Mouse (Mus musculus): ENCODE results near the gene Papolb. TPM values are rescaled to one million over a fixed set of nuclear protein-coding genes. Genes with fewer than 3 reads are reported as not detected.

Gene Papolb
- polyA plus RNA-seq, 1 experiment: not detected

DNA sequence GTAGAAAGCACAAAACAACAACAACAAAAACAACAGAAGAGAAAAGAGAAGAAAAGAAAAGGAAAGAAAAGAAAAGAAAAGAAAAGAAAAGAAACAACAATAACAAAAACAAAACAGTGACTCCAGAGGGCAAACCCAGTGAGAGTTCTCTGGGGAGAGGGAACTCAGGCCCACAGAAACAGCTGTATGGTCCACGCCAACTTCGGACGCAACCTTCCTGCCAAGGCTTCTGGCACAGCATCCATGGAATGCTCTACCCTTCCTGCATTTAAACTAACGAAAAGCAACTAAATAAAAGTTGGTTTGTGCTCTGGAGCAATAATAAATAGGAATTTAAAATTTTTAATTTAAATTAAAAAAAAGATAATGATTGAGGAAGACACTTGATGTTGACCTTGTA is 26.8 kb upstream of the Papolb start:
- no peaks in the 10 kb centered on the region for H3K4me1 ChIP-seq (ENCODE audit: control insufficient read depth, insufficient read depth, insufficient read length)
- no peaks in the 10 kb centered on the region; the same call in 1 of the 2 replicates for H3K27me3 ChIP-seq (ENCODE audit: control insufficient read depth, insufficient read depth, low read length)
- H3K36me3 ChIP-seq (ENCODE audit: control insufficient read depth, insufficient read depth, low read length): no peaks in the 10 kb centered on the region
- no peak overlapping the region for H3K27ac ChIP-seq (ENCODE audit: insufficient read depth, low read length)
- no peak for DNase-seq (ENCODE audit: low read depth in 1 of 2, low spot score in 2 of 2)
- 94% methylated on average over 4 of the region's 4 CpGs for WGBS
- TF ChIP-seq CTCF (IDR thresholded peaks at IDR 0.05; ENCODE audit: extremely low read depth, insufficient read depth, insufficient read length, insufficient replicate concordance) (no peak), POLR2A (IDR thresholded peaks at IDR 0.05; ENCODE audit: low read depth, low read length) (no peak)
- no peak overlapping the region for H3K4me3 ChIP-seq (ENCODE audit: extremely low read depth, insufficient read depth, insufficient read length)

DNA sequence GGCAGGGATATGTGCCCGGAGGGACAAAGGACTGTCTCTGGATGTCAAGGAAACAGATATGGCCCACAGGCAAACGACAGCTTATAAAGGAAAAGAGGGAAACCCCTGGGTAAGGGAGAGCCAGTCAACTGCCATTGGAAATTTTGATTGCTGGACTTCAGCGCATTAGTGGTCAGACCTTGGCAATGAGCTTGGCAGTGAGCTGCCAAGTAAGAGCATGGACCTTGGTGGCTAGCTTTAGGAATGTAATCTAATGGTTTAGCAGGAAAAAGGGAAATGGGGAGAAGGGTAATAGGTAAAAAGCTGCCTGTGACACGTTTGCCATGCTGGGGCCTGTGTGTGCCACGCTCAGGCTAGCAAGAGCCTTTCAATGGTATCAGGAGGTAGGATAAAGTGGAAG is 26.0 kb upstream of the Papolb start:
- Histone ChIP-seq H3K4me1 (ENCODE audit: control insufficient read depth, insufficient read depth, insufficient read length) (peaks cover 1% of the 10 kb centered on the region; the same call in 1 of the 2 replicates), H3K27ac (ENCODE audit: insufficient read depth, low read length) (no peak overlapping the region), H3K4me3 (ENCODE audit: extremely low read depth, insufficient read depth, insufficient read length) (no peak overlapping the region), H3K36me3 (ENCODE audit: control insufficient read depth, insufficient read depth, low read length) (no peaks in the 10 kb centered on the region), H3K27me3 (ENCODE audit: control insufficient read depth, insufficient read depth, low read length) (peaks cover 4% of the 10 kb centered on the region)
- 69% methylated on average over 5 of the region's 5 CpGs for WGBS
- TF ChIP-seq POLR2A (IDR thresholded peaks at IDR 0.05; ENCODE audit: low read depth, low read length) (no peak), CTCF (IDR thresholded peaks at IDR 0.05; ENCODE audit: extremely low read depth, insufficient read depth, insufficient read length, insufficient replicate concordance) (no peak)
- no peak for DNase-seq (ENCODE audit: low read depth in 1 of 2, low spot score in 2 of 2)

DNA sequence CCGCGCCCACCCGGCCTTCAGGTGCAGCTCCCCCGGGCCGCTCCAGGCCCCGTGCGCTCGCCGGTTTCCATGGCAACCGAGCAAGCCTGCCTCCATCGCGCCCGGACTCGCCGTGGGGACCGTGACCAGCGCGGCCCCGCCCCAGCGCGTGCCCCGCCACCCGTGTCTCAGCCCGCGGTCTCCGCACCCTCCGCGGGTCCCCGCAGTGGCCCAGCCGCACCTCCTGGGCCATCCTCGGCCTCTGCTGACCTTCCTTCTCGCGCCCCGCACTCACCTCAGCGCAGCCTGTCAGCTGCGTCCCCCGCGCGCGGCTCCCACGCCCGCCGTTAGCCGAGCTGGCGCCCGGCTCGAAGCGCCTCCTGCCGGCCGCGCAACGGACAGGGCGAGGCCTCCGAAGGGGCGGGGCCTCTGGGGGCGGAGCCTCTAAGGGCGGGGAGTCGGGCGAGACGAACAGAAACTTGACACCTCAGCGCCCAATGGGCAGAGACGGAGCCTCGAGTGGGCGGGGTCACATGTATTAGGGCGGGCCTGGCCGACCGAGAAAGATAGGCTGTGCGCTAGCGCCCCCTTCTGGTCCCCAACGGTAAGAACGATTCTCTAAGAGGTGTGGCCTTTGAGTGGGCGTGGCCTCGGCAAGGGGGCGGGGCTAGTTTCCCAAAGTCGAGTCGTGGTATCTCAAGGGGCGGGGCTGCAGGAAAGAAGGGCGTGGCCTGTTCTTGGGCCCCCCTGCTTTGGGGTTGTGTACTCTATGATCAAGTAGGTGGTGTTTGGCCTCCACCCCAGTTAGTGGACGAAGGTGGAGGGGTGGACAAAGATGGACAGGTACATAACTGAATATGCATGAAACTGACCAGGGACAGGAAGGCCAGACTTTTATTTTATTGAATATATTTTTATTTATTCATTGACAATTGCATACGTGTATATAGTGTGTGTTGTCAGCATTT is 21.1 kb upstream of the Papolb start, which contains the start of gene Radil:
Radil (minus strand) TSS at position 393 of the 947 bp plus-strand sequence.
- Histone ChIP-seq H3K27me3 (ENCODE audit: control insufficient read depth, insufficient read depth, low read length) (peaks cover 8% of the 10 kb centered on the region), H3K27ac (ENCODE audit: insufficient read depth, low read length) (no peak within 1 kb of the TSS), H3K4me1 (ENCODE audit: control insufficient read depth, insufficient read depth, insufficient read length) (peaks cover 4% of the 10 kb centered on the region; the same call in 1 of the 2 replicates), H3K4me3 (ENCODE audit: extremely low read depth, insufficient read depth, insufficient read length) (peak within 1 kb of the TSS; percentile 38; the same call in 1 of the 2 replicates), H3K36me3 (ENCODE audit: control insufficient read depth, insufficient read depth, low read length) (no peaks in the 10 kb centered on the region)
- DNase-seq (ENCODE audit: low read depth in 1 of 2, low spot score in 2 of 2): peak in 1 of 2 experiments; percentile 30
- TF ChIP-seq POLR2A (IDR thresholded peaks at IDR 0.05; ENCODE audit: low read depth, low read length): no peak
- 0 out of 2 replicates have a peak, but pooled peaks have one; percentile 10 for TF ChIP-seq CTCF (IDR thresholded peaks at IDR 0.05; ENCODE audit: extremely low read depth, insufficient read depth, insufficient read length, insufficient replicate concordance)
- 5% methylated on average over 79 of the region's 80 CpGs for WGBS

DNA sequence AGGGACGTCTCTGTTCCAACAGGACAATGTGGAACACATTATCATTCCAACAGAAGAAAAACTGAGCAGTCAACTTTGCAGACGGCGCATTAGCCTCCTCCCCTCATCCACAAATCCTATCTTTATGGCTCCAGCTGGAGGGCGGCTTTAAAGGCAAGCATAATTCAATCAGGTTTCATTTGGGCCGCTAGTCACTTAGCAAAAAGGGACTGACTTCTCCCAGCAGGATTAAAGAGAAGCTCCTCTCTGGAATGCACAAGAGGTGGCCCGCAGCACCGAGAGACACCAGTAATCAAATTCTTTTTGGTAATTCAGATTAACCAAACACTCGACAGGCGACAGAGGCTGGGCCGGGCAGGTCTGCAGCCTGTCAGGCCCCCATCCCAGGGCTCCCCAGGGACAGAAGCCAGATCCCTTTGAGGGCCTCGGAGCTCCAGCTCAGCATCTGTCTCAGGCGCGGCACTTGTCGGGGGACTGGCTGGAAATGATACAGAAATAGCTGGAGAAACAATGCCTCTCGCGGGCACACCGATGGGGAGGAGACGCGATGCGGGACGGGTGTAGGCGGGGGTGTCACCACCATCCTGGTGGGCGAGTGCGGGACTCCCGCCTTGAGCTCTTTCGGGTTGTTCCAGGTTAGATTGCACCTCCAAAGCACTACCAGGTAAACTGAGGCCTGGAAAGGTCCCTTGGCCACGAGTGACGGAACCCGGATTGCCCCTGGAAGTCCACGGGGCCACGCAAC is 20.3 kb upstream of the Papolb start:
- Histone ChIP-seq H3K27ac (ENCODE audit: insufficient read depth, low read length) (no peak overlapping the region), H3K4me1 (ENCODE audit: control insufficient read depth, insufficient read depth, insufficient read length) (peaks cover 4% of the 10 kb centered on the region; the same call in 1 of the 2 replicates), H3K36me3 (ENCODE audit: control insufficient read depth, insufficient read depth, low read length) (no peaks in the 10 kb centered on the region), H3K27me3 (ENCODE audit: control insufficient read depth, insufficient read depth, low read length) (peaks cover 8% of the 10 kb centered on the region), H3K4me3 (ENCODE audit: extremely low read depth, insufficient read depth, insufficient read length) (peak overlapping the region; percentile 38; the same call in 1 of the 2 replicates)
- WGBS: 17% methylated on average over 31 of the region's 31 CpGs
- TF ChIP-seq CTCF (IDR thresholded peaks at IDR 0.05; ENCODE audit: extremely low read depth, insufficient read depth, insufficient read length, insufficient replicate concordance) (no peak), POLR2A (IDR thresholded peaks at IDR 0.05; ENCODE audit: low read depth, low read length) (no peak)
- DNase-seq (ENCODE audit: low read depth in 1 of 2, low spot score in 2 of 2): no peak

DNA sequence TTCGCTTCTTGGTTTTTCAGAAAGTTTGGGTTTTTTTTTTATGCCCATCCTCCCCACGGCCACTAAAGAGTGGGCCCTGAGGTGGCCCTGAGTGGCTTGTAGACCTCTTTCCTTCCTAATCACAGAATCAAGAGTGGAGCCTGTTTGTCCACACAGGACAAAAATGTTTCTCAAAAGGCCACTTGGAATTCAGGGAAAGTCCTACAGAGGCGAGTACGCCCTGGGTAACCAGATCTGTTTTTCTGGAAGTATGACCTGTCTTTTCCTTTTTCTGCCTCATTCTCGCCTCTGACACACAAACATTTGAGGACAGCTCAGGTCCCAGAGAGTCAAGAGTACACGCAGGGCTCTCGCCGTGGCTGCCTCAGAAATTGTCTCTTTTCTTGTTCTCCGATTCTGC is 19.6 kb upstream of the Papolb start:
- WGBS: 81% methylated on average over 9 of the region's 9 CpGs
- H3K27me3 ChIP-seq (ENCODE audit: control insufficient read depth, insufficient read depth, low read length): peaks cover 8% of the 10 kb centered on the region

DNA sequence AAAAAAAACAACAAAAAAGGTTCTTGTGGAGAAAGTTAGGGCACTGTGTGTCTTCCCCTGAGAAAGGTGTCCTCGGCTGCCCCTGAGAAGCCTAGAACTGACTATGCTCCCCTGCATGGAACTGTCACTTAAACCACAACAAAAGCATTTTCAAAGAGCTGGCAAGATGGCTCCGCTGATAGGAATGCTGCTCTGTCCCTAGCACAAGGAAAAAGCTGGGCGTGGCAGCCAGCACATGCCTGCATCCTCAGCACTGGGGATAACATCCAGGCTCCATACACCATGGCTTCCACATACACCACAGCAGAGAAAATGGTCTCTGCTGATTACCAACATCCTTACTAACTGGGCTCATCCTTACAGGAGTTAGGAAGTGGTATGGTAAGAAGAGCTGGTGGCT is 17.2 kb upstream of the Papolb start:
- Histone ChIP-seq H3K27ac (ENCODE audit: insufficient read depth, low read length) (no peak overlapping the region), H3K4me1 (ENCODE audit: control insufficient read depth, insufficient read depth, insufficient read length) (peaks cover 4% of the 10 kb centered on the region; the same call in 1 of the 2 replicates), H3K27me3 (ENCODE audit: control insufficient read depth, insufficient read depth, low read length) (peaks cover 8% of the 10 kb centered on the region), H3K36me3 (ENCODE audit: control insufficient read depth, insufficient read depth, low read length) (no peaks in the 10 kb centered on the region), H3K4me3 (ENCODE audit: extremely low read depth, insufficient read depth, insufficient read length) (no peak overlapping the region)
- no peak for DNase-seq (ENCODE audit: low read depth in 1 of 2, low spot score in 2 of 2)
- TF ChIP-seq CTCF (IDR thresholded peaks at IDR 0.05; ENCODE audit: extremely low read depth, insufficient read depth, insufficient read length, insufficient replicate concordance) (no peak), POLR2A (IDR thresholded peaks at IDR 0.05; ENCODE audit: low read depth, low read length) (no peak)
- WGBS: 85% methylated on average over 3 of the region's 3 CpGs

More for the DNA sequence above, 19.6 kb upstream of the Papolb start:
- no peak for DNase-seq (ENCODE audit: low read depth in 1 of 2, low spot score in 2 of 2)
- Histone ChIP-seq H3K4me3 (ENCODE audit: extremely low read depth, insufficient read depth, insufficient read length) (no peak overlapping the region), H3K27ac (ENCODE audit: insufficient read depth, low read length) (no peak overlapping the region), H3K36me3 (ENCODE audit: control insufficient read depth, insufficient read depth, low read length) (no peaks in the 10 kb centered on the region), H3K4me1 (ENCODE audit: control insufficient read depth, insufficient read depth, insufficient read length) (peaks cover 4% of the 10 kb centered on the region; the same call in 1 of the 2 replicates)
- TF ChIP-seq CTCF (IDR thresholded peaks at IDR 0.05; ENCODE audit: extremely low read depth, insufficient read depth, insufficient read length, insufficient replicate concordance) (no peak), POLR2A (IDR thresholded peaks at IDR 0.05; ENCODE audit: low read depth, low read length) (no peak)

Measured in spleen, adult 2 months (tissue).